Mouse (Mus musculus) olfactory bulb, adult 2 months (tissue): ENCODE data around the gene 4930579F01Rik. TPM values are rescaled to one million over a fixed set of nuclear protein-coding genes. Genes with fewer than 3 reads are reported as not detected.

ENCODE experiments used
- H3K27ac ChIP-seq: fragments of 200-500 bp; 2 replicates; pipeline ENCODE4 v1.5.1; 2012; ENCODE audit warnings: low read depth, low read length; ENCODE audit not compliant: insufficient read depth
- H3K4me1 ChIP-seq: fragments of 200-500 bp; 2 replicates; pipeline ENCODE4 v1.6.1; 2012; ENCODE audit warnings: low read length; ENCODE audit not compliant: control insufficient read depth, insufficient read depth
- H3K4me3 ChIP-seq: fragments of 200-500 bp; 2 replicates; pipeline ENCODE4 v1.5.1; 2012; ENCODE audit warnings: mild to moderate bottlenecking, low read depth, low read length, moderate library complexity; ENCODE audit not compliant: insufficient read depth
- CTCF ChIP-seq: fragments of 200-500 bp; IDR thresholded peaks from 2 replicates; pipeline ENCODE4 v1.5.1; 2012; ENCODE audit warnings: low read depth, mild to moderate bottlenecking, low read length, moderate library complexity; ENCODE audit not compliant: insufficient read depth
- POLR2A ChIP-seq: fragments of 200-500 bp; IDR thresholded peaks from 2 replicates; pipeline ENCODE4 v1.6.1; 2012; ENCODE audit warnings: mild to moderate bottlenecking, low read depth, low read length, moderate library complexity; ENCODE audit not compliant: insufficient read depth
- WGBS: fragments of 180-500 bp; shearing (Covaris S2); methylation state at CpG from one replicate; pipeline ENCODE4 v1.1.7; 2018; 5-methylcytosine and 5-hydroxymethylcytosine counted together
- polyA plus RNA-seq: library from polyadenylated mRNA; stranded (reverse); fragments of >200 nt; gene quantifications from 2 replicates; pipeline ENCODE4 v1.2.4, GENCODE M21; 2012; ENCODE audit warnings: low replicate concordance; ENCODE audit not compliant: missing spikeins, insufficient read depth, insufficient read length

The 4930579F01Rik gene
- not detected in 2 replicates for polyA plus RNA-seq

DNA sequence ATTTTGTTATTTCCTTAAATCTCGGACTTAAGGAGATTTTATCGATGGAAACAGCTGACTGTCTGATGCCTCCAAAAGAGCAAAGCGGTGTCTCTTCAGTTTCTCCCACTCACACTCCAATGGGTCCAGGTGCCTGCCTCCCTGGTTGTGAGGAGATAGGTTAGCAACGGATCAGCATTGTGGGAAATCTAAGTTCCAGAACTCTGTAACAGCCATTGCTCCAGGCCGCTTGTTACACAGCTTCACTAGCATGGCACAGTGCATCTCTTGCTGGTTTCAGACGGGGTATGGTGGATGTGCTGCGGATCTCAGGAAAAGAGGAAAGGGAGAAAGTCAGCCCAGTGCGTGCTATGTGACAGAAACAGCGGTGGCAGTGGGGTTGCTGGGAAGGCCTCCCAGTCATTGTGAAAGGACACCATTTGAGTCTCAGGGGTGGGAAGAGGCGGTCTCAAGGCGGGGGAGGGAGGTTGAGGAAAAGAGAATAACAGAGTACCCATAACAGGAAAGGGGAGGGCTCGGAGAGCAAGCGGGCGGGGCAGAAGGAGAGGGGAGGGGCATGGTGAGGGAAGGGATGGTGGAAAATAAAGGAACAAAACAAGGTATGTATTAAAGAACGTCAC is at the start of gene 4930579F01Rik:
Gene 4930579F01Rik (minus strand): TSS at position 143 of the 620 bp plus-strand sequence.
- TF ChIP-seq CTCF: no peak
- no peak for TF ChIP-seq POLR2A
- Histone ChIP-seq H3K27ac (no peak within 1 kb of the TSS), H3K4me1 (no peaks in the 10 kb centered on the region), H3K4me3 (no peak within 1 kb of the TSS)
- 79% methylated on average over 15 of the region's 15 CpGs for WGBS

DNA sequence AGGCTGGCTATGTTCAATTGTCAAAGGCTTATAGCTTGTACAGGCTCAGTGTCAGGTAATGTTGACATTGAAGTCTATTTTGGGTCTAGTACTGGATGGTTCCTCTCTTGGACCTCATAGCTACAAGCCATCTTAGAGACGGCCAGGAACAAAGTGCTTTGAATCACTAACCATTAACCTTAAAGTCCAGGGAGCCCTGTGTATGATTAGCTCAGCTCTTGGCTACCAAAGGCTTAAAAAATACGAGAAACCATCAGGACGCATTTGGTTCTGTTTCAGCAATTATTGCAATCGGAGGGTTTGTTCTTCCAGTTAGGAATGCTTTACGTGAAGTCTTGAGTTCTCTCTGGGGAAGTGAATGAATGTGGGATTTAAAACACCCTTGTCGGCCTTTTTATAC is 49.3 kb upstream of the 4930579F01Rik start:
- 96% methylated on average over 6 of the region's 6 CpGs for WGBS
- H3K4me3 ChIP-seq: no peak overlapping the region
- H3K4me1 ChIP-seq: no peaks in the 10 kb centered on the region
- no peak overlapping the region for H3K27ac ChIP-seq
- TF ChIP-seq CTCF (no peak), POLR2A (no peak)

DNA sequence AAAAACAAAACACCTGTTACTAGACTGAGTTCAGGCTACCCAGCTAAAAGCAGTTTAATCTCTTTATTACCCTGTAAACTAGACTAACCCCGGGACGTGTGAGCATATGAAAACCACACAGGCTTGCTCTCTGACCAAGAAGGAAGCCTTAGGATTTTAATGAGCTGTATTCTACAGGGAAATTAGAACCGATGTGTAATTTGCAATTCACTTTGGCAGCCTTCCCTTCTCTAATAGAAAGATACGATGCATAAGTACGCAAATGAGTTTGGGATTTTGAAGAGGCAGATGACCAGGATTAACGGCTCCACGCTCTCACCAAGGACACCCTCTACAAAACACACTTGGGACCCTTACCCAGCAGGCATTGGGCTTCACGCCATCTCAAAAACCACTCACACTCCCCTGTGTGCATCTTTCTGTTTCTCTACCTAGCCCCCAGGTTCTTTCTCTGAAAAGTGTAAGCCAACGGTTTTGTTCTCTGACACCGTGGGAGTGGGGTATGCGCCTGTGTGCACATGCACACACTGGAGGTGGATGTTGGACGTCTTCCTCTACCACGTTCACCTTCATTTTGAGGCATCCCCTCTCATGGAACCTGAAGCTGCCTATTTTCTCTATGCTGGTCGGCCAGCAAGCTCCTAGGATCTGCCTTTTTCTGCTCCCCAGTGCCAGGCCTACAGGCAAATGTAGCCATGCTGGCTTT is 48.5 kb upstream of the 4930579F01Rik start:
- no peak for TF ChIP-seq POLR2A
- TF ChIP-seq CTCF: no peak
- WGBS: 60% methylated on average over 14 of the region's 14 CpGs
- no peaks in the 10 kb centered on the region for H3K4me1 ChIP-seq
- no peak overlapping the region for H3K4me3 ChIP-seq
- no peak overlapping the region for H3K27ac ChIP-seq

DNA sequence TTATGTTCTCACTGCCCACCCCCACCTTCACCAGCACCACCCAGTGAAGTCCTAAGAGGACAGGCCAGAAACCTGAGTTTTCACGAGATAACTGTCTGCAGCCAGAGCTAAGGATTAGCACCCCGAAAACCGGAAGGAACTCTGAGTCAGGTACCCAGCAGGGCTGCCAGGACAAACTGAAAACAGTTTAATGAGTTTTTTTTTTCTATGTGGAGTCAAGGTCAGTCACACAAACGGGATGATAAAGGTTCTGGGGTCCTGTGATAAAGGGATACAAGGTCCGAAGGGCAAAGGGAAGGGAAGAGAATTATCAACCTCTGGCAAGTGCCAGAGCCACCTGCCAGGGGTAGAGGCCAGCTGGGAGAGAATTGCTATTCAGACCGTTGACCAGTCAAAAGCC is 47.7 kb upstream of the 4930579F01Rik start:
- H3K4me1 ChIP-seq: no peaks in the 10 kb centered on the region
- TF ChIP-seq CTCF: no peak
- no peak for TF ChIP-seq POLR2A
- 64% methylated on average over 6 of the region's 6 CpGs for whole genome bisulfite sequencing
- H3K27ac ChIP-seq: no peak overlapping the region
- H3K4me3 ChIP-seq: no peak overlapping the region

DNA sequence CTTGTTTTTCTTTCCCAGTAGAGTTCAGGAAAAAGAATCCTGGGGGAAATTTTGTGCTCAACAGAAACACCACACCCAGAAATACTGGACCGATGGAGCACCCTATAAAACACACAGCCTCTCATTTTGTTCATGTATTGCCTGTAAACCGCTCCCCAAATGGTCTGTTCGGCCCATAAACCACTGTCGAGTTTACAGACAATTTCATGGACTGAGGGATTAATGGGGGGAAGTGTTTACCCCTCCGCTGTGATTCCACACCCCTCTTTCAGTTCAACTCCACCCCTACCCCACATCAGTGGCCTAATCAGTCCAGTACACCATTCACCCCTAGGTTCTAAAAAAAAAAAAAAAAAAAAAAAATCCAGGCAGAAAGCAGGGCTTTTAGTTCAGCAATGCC is 47.3 kb upstream of the 4930579F01Rik start:
- H3K4me1 ChIP-seq: no peaks in the 10 kb centered on the region
- WGBS: 82% methylated on average over 5 of the region's 5 CpGs
- no peak for TF ChIP-seq CTCF
- no peak for TF ChIP-seq POLR2A
- H3K27ac ChIP-seq: no peak overlapping the region
- no peak overlapping the region for H3K4me3 ChIP-seq

DNA sequence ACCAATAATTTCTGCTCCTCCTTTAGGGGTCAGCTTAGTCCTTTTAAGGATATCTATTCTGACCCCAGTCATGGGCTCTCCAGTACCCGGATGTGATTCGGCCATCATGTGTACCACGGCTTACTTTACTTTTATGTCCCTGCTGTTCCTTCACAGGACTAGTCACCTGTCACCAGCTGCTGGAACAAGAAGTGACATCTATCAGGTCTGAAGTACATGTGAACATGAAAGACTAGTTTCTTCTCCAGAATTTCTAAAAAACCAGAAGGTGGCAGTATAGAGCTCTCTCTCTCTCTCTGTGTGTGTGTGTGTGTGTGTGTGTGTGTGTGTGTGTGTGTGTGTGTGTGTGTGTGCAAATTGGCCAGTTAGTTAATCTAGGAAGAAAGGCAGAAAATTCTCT is 46.8 kb upstream of the 4930579F01Rik start:
- no peak overlapping the region for H3K4me3 ChIP-seq
- 92% methylated on average over 3 of the region's 3 CpGs for WGBS
- H3K4me1 ChIP-seq: no peaks in the 10 kb centered on the region
- no peak for TF ChIP-seq POLR2A
- no peak for TF ChIP-seq CTCF
- H3K27ac ChIP-seq: no peak overlapping the region

DNA sequence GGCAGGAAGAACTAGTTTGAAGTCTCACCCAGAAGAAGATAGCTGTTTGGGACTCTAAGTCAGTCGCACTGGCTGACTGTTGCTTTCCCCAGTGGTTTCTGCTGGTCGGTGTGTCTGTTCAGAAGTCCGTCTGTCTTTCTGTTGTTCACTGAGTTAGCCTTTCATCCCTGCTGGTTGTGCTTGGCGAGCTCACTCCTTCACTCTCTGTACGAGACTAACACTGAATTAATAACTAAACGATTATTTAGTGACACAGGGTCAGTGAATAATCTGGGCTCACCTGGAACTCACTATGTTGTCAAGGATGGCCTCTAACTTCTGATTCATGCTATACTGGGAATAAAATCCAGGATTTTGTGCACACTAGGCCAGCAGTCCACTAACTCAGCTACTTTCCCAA is 45.8 kb upstream of the 4930579F01Rik start:
- H3K4me3 ChIP-seq: no peak overlapping the region
- H3K4me1 ChIP-seq: no peaks in the 10 kb centered on the region
- WGBS: 94% methylated on average over 6 of the region's 6 CpGs
- TF ChIP-seq POLR2A (no peak), CTCF (no peak)
- no peak overlapping the region for H3K27ac ChIP-seq

DNA sequence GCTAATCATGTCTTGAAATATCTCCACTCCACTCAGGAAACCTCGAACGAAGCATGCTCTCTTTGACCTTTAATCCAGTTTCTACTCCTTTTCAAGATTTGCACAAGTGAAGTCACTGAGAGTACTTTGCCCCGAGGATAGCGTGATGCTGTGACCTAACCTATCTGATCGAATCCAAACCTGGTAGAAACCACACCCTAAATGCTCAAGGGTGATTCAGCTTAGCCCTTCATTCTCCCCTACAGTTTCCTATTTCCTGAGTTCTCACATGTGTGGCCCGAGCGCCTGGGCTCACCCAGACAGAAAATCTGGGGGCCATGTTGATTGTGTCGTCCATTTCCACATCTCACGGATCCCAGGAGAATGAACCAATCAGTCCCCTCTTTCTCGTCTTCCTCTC is 44.4 kb upstream of the 4930579F01Rik start:
- no peak for TF ChIP-seq CTCF
- no peak for TF ChIP-seq POLR2A
- WGBS: 87% methylated on average over 10 of the region's 10 CpGs
- H3K27ac ChIP-seq: no peak overlapping the region
- H3K4me3 ChIP-seq: no peak overlapping the region
- H3K4me1 ChIP-seq: no peaks in the 10 kb centered on the region

DNA sequence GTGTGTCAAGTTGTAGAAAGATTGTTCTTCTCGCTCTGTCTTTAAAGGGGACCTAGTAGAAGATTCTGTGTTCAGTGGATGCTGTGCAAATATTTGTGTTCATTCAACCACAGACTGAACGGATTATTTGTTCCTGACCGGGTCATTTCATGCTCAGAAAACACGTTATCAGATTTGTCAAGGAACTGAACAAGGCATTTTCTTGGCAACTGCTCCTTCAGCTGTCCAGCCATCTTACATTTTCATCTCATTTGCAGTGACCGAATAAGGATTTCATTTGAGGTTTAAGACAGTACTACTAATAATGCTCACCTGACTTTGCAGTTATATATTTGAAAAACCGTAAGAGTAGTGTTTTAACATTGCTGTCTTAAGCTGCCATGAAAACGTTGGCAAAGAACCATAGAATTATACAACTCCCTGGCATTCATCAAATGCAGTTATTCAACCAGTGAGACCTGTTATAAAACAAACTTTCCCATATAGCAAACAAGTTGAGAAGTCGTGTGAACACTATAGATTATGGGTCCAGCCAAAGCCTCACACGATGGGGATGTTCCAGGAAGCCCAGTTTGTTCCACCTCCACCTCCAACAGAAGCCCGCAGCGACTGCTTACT is 43.0 kb upstream of the 4930579F01Rik start:
- Histone ChIP-seq H3K4me1 (no peaks in the 10 kb centered on the region), H3K27ac (no peak overlapping the region), H3K4me3 (no peak overlapping the region)
- TF ChIP-seq CTCF (no peak), POLR2A (no peak)
- WGBS: 72% methylated on average over 11 of the region's 11 CpGs
